Mouse (Mus musculus) MEL (cell line): ENCODE data around the gene Gmip. TPM values are rescaled to one million over a fixed set of nuclear protein-coding genes. Genes with fewer than 3 reads are reported as not detected.
A peak's percentile ranks its signal among the peaks of the same experiment; 100 is the strongest.

Source experiments
- DNase-seq: peaks from one replicate; pipeline ENCODE4 v3.0.0; 2011; ENCODE audit warnings: low read depth, low spot score
- H3K27ac ChIP-seq: 2 replicates; pipeline ENCODE4 v1.5.1; 2012; ENCODE audit warnings: low read depth, mild to moderate bottlenecking, control low read depth, low read length, moderate library complexity; ENCODE audit not compliant: control insufficient read depth
- H3K27me3 ChIP-seq, 2 experiments: fragments of 150-350 bp in 1 of 2; sonication (generic) in 1 of 2; 2 replicates each; pipeline ENCODE4 v1.6.1; 2012; ENCODE audit warnings: low read length in 2 of 2, mild to moderate bottlenecking in 2 of 2, improper control_type of control experiment in 1 of 2, moderate library complexity in 1 of 2; ENCODE audit not compliant: insufficient read depth in 2 of 2, control insufficient read depth in 1 of 2
- H3K36me3 ChIP-seq, 2 experiments: 2 replicates each; pipeline ENCODE4 v1.6.1; 2012 to 2014; ENCODE audit warnings: low read length in 2 of 2, improper control_type of control experiment in 1 of 2, inconsistent platforms in 1 of 2, mild to moderate bottlenecking in 1 of 2; ENCODE audit not compliant: insufficient read depth in 2 of 2, control insufficient read depth in 1 of 2
- H3K4me1 ChIP-seq, 2 experiments: fragments of 150-350 bp in 1 of 2; sonication (generic) in 1 of 2; 2 replicates each; pipeline ENCODE4 v1.6.1; 2012; ENCODE audit warnings: low read length in 2 of 2, improper control_type of control experiment in 1 of 2, mild to moderate bottlenecking in 1 of 2; ENCODE audit not compliant: insufficient read depth in 2 of 2, control insufficient read depth in 1 of 2
- H3K4me3 ChIP-seq, 2 experiments: fragments of 150-350 bp in 1 of 2; sonication (generic) in 1 of 2; 2 replicates each; pipeline ENCODE4 v1.5.1; 2012; ENCODE audit warnings: low read depth in 2 of 2, low read length in 2 of 2, mild to moderate bottlenecking in 2 of 2, moderate library complexity in 2 of 2, control low read depth in 1 of 2, improper control_type of control experiment in 1 of 2; ENCODE audit not compliant: control insufficient read depth in 1 of 2, insufficient read depth in 1 of 2
- H3K79me2 ChIP-seq: 2 replicates; pipeline ENCODE4 v1.6.1; 2012; ENCODE audit warnings: mild to moderate bottlenecking, low read length, moderate library complexity; ENCODE audit not compliant: control insufficient read depth, poor library complexity, insufficient read depth
- H3K9ac ChIP-seq: 2 replicates; pipeline ENCODE4 v1.6.1; 2012; ENCODE audit warnings: low read depth, mild to moderate bottlenecking, control low read depth, low read length, moderate library complexity; ENCODE audit not compliant: control insufficient read depth, poor library complexity, severe bottlenecking
- H3K9me3 ChIP-seq: fragments of 150-350 bp; sonication (generic); replicated peaks from 2 replicates; pipeline ENCODE4 v1.6.1; 2012; ENCODE audit warnings: mild to moderate bottlenecking, low read length, improper control_type of control experiment, moderate library complexity; ENCODE audit not compliant: insufficient read depth
- CHD1 ChIP-seq: IDR thresholded peaks from 2 replicates; pipeline ENCODE4 v1.6.1; 2012; ENCODE audit warnings: low read depth, mild to moderate bottlenecking, inconsistent platforms, low read length, improper control_type of control experiment
- CTCF ChIP-seq, 3 experiments: IDR thresholded peaks in 2 of 3; conservative IDR thresholded peaks in 1 of 3; 2 replicates each; pipeline ENCODE4 v1.5.1; 2011 to 2012; ENCODE audit warnings: low read length in 3 of 3, low read depth in 2 of 3, mild to moderate bottlenecking in 2 of 3, improper control_type of control experiment in 1 of 3, inconsistent platforms in 1 of 3, mixed read lengths in 1 of 3, moderate library complexity in 1 of 3; ENCODE audit not compliant: control insufficient read depth in 1 of 3, insufficient read depth in 1 of 3, poor library complexity in 1 of 3, severe bottlenecking in 1 of 3
- E2F4 ChIP-seq: IDR thresholded peaks from 2 replicates; pipeline ENCODE4 v1.6.1; 2011; ENCODE audit warnings: low read depth, low read length, improper control_type of control experiment, borderline replicate concordance
- MAFK ChIP-seq: IDR thresholded peaks from 2 replicates; pipeline ENCODE4 v1.6.1; 2011; ENCODE audit warnings: low read depth, mild to moderate bottlenecking, low read length, improper control_type of control experiment, borderline replicate concordance
- MEF2A ChIP-seq: IDR thresholded peaks from 2 replicates; pipeline ENCODE4 v1.6.1; 2014; ENCODE audit warnings: low read depth, mild to moderate bottlenecking, inconsistent platforms, low read length, improper control_type of control experiment; ENCODE audit not compliant: poor library complexity, insufficient replicate concordance, severe bottlenecking; ENCODE audit errors: extremely low read depth
- MXI1 ChIP-seq: IDR thresholded peaks from 2 replicates; pipeline ENCODE4 v1.6.1; 2011; ENCODE audit warnings: mild to moderate bottlenecking, low read depth, low read length, improper control_type of control experiment
- NELFE ChIP-seq: IDR thresholded peaks from 2 replicates; pipeline ENCODE4 v1.6.1; 2011; ENCODE audit warnings: low read depth, low read length, improper control_type of control experiment
- POLR2A ChIP-seq, 2 experiments: IDR thresholded peaks; 2 replicates each; pipeline ENCODE4 v1.6.1; 2011 to 2012; ENCODE audit warnings: low read length in 2 of 2, mild to moderate bottlenecking in 2 of 2, control low read depth in 1 of 2, improper control_type of control experiment in 1 of 2, low read depth in 1 of 2, moderate library complexity in 1 of 2; ENCODE audit not compliant: control insufficient read depth in 1 of 2, insufficient read depth in 1 of 2, poor library complexity in 1 of 2
- RAD21 ChIP-seq: IDR thresholded peaks from 2 replicates; pipeline ENCODE4 v1.6.1; 2011; ENCODE audit warnings: mild to moderate bottlenecking, low read depth, low read length, improper control_type of control experiment
- RCOR1 ChIP-seq: IDR thresholded peaks from 2 replicates; pipeline ENCODE4 v1.6.1; 2012; ENCODE audit warnings: low read depth, mild to moderate bottlenecking, inconsistent platforms, low read length, improper control_type of control experiment
- SMC3 ChIP-seq: IDR thresholded peaks from 2 replicates; pipeline ENCODE4 v1.6.1; 2011; ENCODE audit warnings: low read depth, low read length, improper control_type of control experiment
- TBP ChIP-seq: IDR thresholded peaks from 2 replicates; pipeline ENCODE4 v1.8.0; 2011; ENCODE audit warnings: low read depth, low read length, improper control_type of control experiment
- TCF12 ChIP-seq: IDR thresholded peaks from 2 replicates; pipeline ENCODE4 v1.6.1; 2014; ENCODE audit warnings: low read depth, mild to moderate bottlenecking, inconsistent platforms, low read length, improper control_type of control experiment, moderate library complexity
- ZKSCAN1 ChIP-seq: IDR thresholded peaks from 2 replicates; pipeline ENCODE4 v1.6.1; 2012; ENCODE audit warnings: low read depth, mild to moderate bottlenecking, inconsistent platforms, low read length, improper control_type of control experiment, moderate library complexity
- ZNF384 ChIP-seq: IDR thresholded peaks from 2 replicates; pipeline ENCODE4 v1.6.1; 2012; ENCODE audit warnings: low read depth, mild to moderate bottlenecking, inconsistent platforms, low read length, improper control_type of control experiment
- polyA plus RNA-seq, 2 experiments: library from polyadenylated mRNA; stranded (reverse) in 1 of 2; unstranded in 1 of 2; fragments of >175 nt in 1 of 2; fragments of >200 nt in 1 of 2; gene quantifications; 2 replicates each; pipeline versions ENCODE4 v1.2.1 to v1.2.4; 2012; ENCODE audit warnings: low replicate concordance in 2 of 2, low read depth in 1 of 2; ENCODE audit not compliant: insufficient read length in 2 of 2, insufficient read depth in 1 of 2, missing spikeins in 1 of 2
- total RNA-seq: library from RNA; depleted of rRNA; stranded (reverse); fragments of 300-350 nt; gene quantifications from 2 replicates; pipeline ENCODE4 v1.2.3, GENCODE M21; 2012

Gene Gmip
- total and polyA plus RNA-seq, 3 experiments, result 21.8 to 52.4 TPM; not detected in 1

DNA sequence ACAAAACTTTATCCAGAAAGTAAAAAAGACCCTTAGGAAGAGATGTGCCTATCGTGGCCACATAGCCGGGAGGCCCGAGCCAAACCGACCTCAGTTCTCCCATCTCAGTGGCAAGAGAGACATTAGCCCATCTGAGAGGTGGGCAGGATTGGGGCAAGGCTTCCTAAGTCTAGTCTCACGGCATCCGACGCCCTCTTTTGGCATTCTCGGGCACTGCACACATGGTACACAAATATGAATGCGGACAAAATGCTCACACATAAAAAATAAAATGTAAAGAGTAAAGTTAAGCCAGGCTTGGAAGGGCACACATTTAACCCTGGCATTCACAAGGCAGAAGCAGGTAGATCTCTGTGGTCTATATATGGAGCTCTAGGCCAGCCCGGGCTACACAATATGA, 45.4 kb downstream of the Gmip start:
- H3K4me3 ChIP-seq, result no peak overlapping the region
- DNase-seq, result no peak
- no peaks in the 10 kb centered on the region for H3K79me2 ChIP-seq
- TF ChIP-seq CTCF (IDR thresholded peaks at IDR 0.05 in 2 of 3, conservative IDR thresholded peaks at IDR 0.05 in 1 of 3; ENCODE audit: control insufficient read depth in 1 of 3, insufficient read depth in 1 of 3, low read depth in 2 of 3, low read length in 3 of 3, poor library complexity in 1 of 3, severe bottlenecking in 1 of 3), result peak; percentile 23 to 43 (median 42); a peak in 4 of 6 replicates
- TF ChIP-seq TCF12, result no peak
- TF ChIP-seq RCOR1, result no peak
- peak; percentile 26 for TF ChIP-seq SMC3
- peak; percentile 31 for TF ChIP-seq RAD21
- H3K36me3 ChIP-seq, result peaks cover 0 to 6% of the 10 kb centered on the region in 2 experiments; a peak in 2 of 4 replicates
- H3K27ac ChIP-seq, result no peak overlapping the region
- peaks cover 0 to 9% of the 10 kb centered on the region in 2 experiments; a peak in 2 of 4 replicates for H3K4me1 ChIP-seq
- no peaks in the 10 kb centered on the region for H3K9me3 ChIP-seq
- H3K9ac ChIP-seq, result no peak overlapping the region
- no peaks in the 10 kb centered on the region for H3K27me3 ChIP-seq

DNA sequence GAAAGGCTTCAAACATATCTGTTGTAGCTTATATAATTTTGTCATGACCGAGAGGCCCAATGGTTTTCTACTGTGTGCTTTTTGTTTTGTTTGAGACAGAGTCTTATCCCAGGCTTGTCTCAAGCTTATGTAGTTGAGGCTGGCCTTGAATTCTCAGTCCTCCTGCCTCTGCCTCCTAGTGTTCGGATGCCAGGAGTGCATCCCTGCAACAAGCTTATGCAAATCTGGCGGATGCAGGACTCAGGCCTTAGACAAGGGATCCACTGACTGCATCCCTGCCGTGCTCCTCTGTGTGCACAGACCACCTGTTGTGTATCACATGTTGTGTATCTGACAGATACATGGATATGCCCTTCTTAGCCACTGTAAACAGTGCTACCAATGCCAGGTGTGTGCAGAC, 52.3 kb downstream of the Gmip start:
- Histone ChIP-seq H3K36me3 (no peaks in the 10 kb centered on the region), H3K27ac (no peak overlapping the region), H3K27me3 (no peaks in the 10 kb centered on the region), H3K9me3 (no peaks in the 10 kb centered on the region), H3K9ac (no peak overlapping the region), H3K4me1 (0 out of 4 replicates have a peak, but pooled peaks cover 0 to 5% of the 10 kb centered on the region in 2 experiments), H3K4me3 (no peak overlapping the region), H3K79me2 (no peaks in the 10 kb centered on the region)
- DNase-seq, result no peak
- no peak for TF ChIP-seq NELFE
- TF ChIP-seq TBP, result no peak
- no peak for TF ChIP-seq ZKSCAN1
- no peak for TF ChIP-seq MXI1
- no peak for TF ChIP-seq MEF2A
- no peak for TF ChIP-seq RCOR1

DNA sequence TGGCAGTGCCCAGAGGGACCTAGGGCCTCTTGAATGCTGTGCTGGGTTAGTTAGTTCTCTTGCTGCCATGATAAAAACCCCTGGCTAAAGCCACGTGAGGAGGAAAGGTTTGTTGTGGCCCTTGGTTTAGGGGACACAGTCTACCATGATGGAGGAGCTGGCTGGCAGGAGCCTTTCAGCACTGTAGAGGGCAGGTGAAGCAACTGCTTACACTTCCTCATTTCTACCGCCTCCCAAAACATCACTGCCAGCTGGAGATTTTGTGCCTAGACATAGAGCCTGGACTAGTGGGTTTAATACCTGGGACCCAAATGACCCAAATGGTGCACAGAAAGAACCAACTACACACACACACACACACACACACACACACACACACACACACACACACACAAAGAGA, 52.8 kb downstream of the Gmip start:
- Histone ChIP-seq H3K36me3 (no peaks in the 10 kb centered on the region), H3K4me3 (no peak overlapping the region), H3K27ac (no peak overlapping the region), H3K9ac (no peak overlapping the region), H3K9me3 (no peaks in the 10 kb centered on the region), H3K27me3 (no peaks in the 10 kb centered on the region), H3K79me2 (no peaks in the 10 kb centered on the region), H3K4me1 (0 out of 4 replicates have a peak, but pooled peaks cover 0 to 5% of the 10 kb centered on the region in 2 experiments)
- DNase-seq, result peak; percentile 33
- TF ChIP-seq E2F4, result no peak
- TF ChIP-seq TCF12, result no peak
- TF ChIP-seq ZNF384, result no peak
- no peak for TF ChIP-seq MAFK
- TF ChIP-seq POLR2A (IDR thresholded peaks at IDR 0.05; ENCODE audit: control insufficient read depth in 1 of 2, insufficient read depth in 1 of 2, low read depth in 1 of 2, low read length in 2 of 2, poor library complexity in 1 of 2), result no peak
- no peak for TF ChIP-seq CHD1
